Mouse (Mus musculus): ENCODE measurements around the gene Trp63. TPM values are rescaled to one million over a fixed set of nuclear protein-coding genes. Genes with fewer than 3 reads are reported as not detected.

Trp63 gene
- polyA plus RNA-seq, 1 experiment from 2014 or later: 0.12 TPM

- no peak overlapping the region for H3K4me2 ChIP-seq
- H3K9ac ChIP-seq: no peak overlapping the region
- H3K4me1 ChIP-seq: no peaks in the 10 kb centered on the region
- no peak overlapping the region for H3K27ac ChIP-seq
- ATAC-seq: no peak
- H3K36me3 ChIP-seq (ENCODE audit: poor library complexity, severe bottlenecking): no peaks in the 10 kb centered on the region
- H3K4me3 ChIP-seq: no peak overlapping the region
- WGBS: 89% methylated on average over 13 of the region's 13 CpGs
- H3K27me3 ChIP-seq: no peaks in the 10 kb centered on the region
- no peaks in the 10 kb centered on the region for H3K9me3 ChIP-seq (replicated peaks)
Observed at GRCm38 (mm10) chr16:25843625-25844024, 160.1 kb downstream of the Trp63 start.

DNA sequence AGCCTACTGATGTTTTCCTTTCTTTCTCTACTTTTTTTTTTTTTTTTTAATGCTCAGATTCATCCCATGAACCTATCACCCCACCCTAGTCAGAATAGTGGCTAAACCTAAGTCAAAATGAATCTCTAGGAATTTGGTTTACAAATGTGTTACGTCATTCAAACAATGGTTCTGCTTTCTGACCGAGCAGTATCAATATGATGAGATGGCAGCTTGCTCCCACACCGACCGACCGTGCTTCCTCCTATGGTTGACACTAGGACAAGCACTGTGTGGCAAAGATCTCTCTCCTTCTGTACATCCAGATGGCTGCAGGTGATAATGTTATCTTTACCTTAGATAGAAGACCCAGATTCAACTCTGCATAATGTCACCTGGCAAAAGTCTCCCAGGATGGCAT lies 163.0 kb downstream of the Trp63 start:
- no peak overlapping the region for H3K4me2 ChIP-seq
- H3K9ac ChIP-seq: no peak overlapping the region
- no peaks in the 10 kb centered on the region for H3K27me3 ChIP-seq
- no peaks in the 10 kb centered on the region for H3K36me3 ChIP-seq (ENCODE audit: poor library complexity, severe bottlenecking)
- 92% methylated on average over 5 of the region's 5 CpGs for WGBS
- no peaks in the 10 kb centered on the region for H3K9me3 ChIP-seq (replicated peaks)
- ATAC-seq: no peak
- no peak overlapping the region for H3K4me3 ChIP-seq
- H3K27ac ChIP-seq: no peak overlapping the region
- no peaks in the 10 kb centered on the region for H3K4me1 ChIP-seq

GRCm38 (mm10) chr16:25848474-25848873 lies 164.9 kb downstream of the Trp63 start:
- Histone ChIP-seq H3K27ac (no peak overlapping the region), H3K9me3 (replicated peaks) (no peaks in the 10 kb centered on the region), H3K36me3 (ENCODE audit: poor library complexity, severe bottlenecking) (no peaks in the 10 kb centered on the region), H3K27me3 (no peaks in the 10 kb centered on the region), H3K9ac (no peak overlapping the region), H3K4me2 (no peak overlapping the region), H3K4me3 (no peak overlapping the region), H3K4me1 (no peaks in the 10 kb centered on the region)
- no peak for ATAC-seq
- WGBS: 58% methylated on average over 2 of the region's 2 CpGs

DNA sequence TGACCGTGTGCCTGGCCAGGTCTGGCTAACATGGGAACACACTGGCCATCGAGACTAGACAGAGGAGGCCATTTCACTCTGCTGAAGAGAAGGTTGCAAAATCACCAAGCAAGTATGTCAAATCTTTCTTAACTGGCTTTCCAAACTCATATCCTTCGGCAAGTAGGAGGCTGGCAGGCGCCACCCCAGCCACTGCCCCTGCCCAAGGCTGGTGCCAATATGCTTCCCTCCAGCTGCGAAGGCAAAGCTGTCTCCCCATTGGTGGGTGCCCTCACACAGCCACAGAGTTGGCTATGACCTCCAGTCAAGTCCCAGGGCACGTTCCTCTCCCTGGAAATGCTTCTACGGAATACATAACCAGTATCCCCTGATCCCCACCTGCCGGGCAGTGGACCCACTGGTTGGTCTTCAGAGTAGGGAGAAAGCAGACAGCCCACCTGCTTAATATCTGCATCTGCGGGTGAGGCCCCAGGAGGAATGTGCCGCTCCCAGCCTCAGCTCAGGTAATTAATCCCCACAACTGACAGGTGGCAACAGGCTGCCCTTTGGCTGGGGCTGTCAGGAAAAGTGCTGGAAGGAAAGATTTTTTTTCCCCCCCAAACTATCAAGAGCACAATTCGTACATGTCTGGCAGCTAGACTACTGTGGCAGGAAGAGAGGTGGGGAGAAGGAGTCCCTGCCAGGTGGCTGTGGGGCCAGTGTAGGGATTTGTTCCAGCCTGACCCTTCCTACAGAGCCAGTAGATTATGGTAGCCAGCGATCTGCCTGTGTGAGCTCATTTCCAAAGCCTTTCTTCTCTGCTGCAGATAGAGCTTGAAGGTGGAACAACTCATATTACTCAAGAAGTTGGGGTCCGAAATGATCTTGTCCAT lies 166.3 kb downstream of the Trp63 start:
- Histone ChIP-seq H3K36me3 (ENCODE audit: poor library complexity, severe bottlenecking) (no peaks in the 10 kb centered on the region), H3K4me1 (no peaks in the 10 kb centered on the region), H3K27me3 (no peaks in the 10 kb centered on the region), H3K9ac (no peak overlapping the region), H3K4me3 (no peak overlapping the region), H3K27ac (no peak overlapping the region), H3K9me3 (replicated peaks) (no peaks in the 10 kb centered on the region), H3K4me2 (no peak overlapping the region)
- 81% methylated on average over 13 of the region's 13 CpGs for WGBS
- no peak for ATAC-seq

DNA sequence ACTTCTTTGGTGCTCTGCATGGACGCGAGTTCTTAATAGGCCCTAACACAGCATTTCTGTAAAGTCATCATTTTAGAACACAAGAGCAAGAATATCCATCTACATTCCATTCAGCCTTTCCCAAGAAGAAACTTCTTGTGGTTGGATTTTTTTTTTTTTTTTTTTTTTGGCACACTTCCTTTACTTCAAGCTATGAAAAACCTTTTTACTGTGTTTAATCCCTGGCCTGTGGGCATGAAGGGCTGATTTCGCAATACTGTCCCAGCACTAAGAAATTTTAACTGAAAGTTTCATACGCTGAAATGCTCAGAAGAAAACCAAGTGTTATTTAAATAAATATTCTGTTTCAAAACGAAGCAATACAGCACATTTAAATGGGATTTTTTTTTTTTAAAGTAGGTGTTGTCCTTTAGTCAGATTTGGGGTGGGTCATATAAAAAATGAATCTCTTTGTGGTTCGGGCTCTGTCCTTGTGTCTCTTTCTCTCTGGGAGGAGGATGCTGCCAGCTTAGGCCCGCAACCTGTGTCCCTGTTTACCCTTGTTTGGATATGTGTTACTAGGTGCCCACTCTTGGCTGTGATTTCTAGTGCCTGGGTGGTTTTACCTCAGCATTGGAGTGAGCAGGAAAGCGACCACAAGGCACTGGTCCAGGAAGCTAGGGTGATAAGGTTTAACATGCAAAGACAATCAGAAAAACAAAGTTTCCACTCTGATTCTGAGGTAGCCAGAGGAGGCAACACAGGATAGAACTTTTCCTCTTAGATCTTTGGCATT lies 177.4 kb downstream of the Trp63 start:
- WGBS: 91% methylated on average over 8 of the region's 8 CpGs
- H3K4me2 ChIP-seq: no peak overlapping the region
- H3K27me3 ChIP-seq: no peaks in the 10 kb centered on the region
- no peaks in the 10 kb centered on the region for H3K36me3 ChIP-seq (ENCODE audit: poor library complexity, severe bottlenecking)
- no peak overlapping the region for H3K4me3 ChIP-seq
- no peak overlapping the region for H3K9ac ChIP-seq
- no peak for ATAC-seq
- no peaks in the 10 kb centered on the region for H3K9me3 ChIP-seq (replicated peaks)
- H3K27ac ChIP-seq: no peak overlapping the region
- peaks cover 5% of the 10 kb centered on the region for H3K4me1 ChIP-seq

- WGBS: 50% methylated on average over 7 of the region's 7 CpGs
- no peak overlapping the region for H3K9ac ChIP-seq
- no peak overlapping the region for H3K27ac ChIP-seq
- H3K36me3 ChIP-seq (ENCODE audit: poor library complexity, severe bottlenecking): no peaks in the 10 kb centered on the region
- no peaks in the 10 kb centered on the region for H3K9me3 ChIP-seq (replicated peaks)
- H3K4me2 ChIP-seq: no peak overlapping the region
- H3K4me1 ChIP-seq: peaks cover 5% of the 10 kb centered on the region
- no peak for ATAC-seq
- H3K4me3 ChIP-seq: no peak overlapping the region
- H3K27me3 ChIP-seq: no peaks in the 10 kb centered on the region
Observed at GRCm38 (mm10) chr16:25865096-25865869, 181.7 kb downstream of the Trp63 start.

- H3K4me1 ChIP-seq: no peaks in the 10 kb centered on the region; the same call in 1 of the 2 replicates
- H3K4me2 ChIP-seq: no peak overlapping the region
- H3K27ac ChIP-seq: no peak overlapping the region
- no peak overlapping the region for H3K9ac ChIP-seq
- H3K36me3 ChIP-seq (ENCODE audit: poor library complexity, severe bottlenecking): no peaks in the 10 kb centered on the region
- H3K27me3 ChIP-seq: no peaks in the 10 kb centered on the region
- no peak overlapping the region for H3K4me3 ChIP-seq
- 74% methylated on average over 1 of the region's 1 CpGs for WGBS
- no peaks in the 10 kb centered on the region for H3K9me3 ChIP-seq (replicated peaks)
- no peak for ATAC-seq
Observed at GRCm38 (mm10) chr16:25871503-25871902, 187.9 kb downstream of the Trp63 start.

- Histone ChIP-seq H3K4me1 (no peaks in the 10 kb centered on the region; the same call in 1 of the 2 replicates), H3K4me3 (no peak overlapping the region), H3K36me3 (ENCODE audit: poor library complexity, severe bottlenecking) (no peaks in the 10 kb centered on the region), H3K9me3 (replicated peaks) (no peaks in the 10 kb centered on the region), H3K9ac (no peak overlapping the region), H3K27me3 (no peaks in the 10 kb centered on the region), H3K4me2 (no peak overlapping the region), H3K27ac (no peak overlapping the region)
- WGBS: 70% methylated on average over 2 of the region's 2 CpGs
- no peak for ATAC-seq
Observed at GRCm38 (mm10) chr16:25875681-25876080, 192.1 kb downstream of the Trp63 start.

GRCm38 (mm10) chr16:25877416-25877965 lies 193.9 kb downstream of the Trp63 start:
- Histone ChIP-seq H3K36me3 (ENCODE audit: poor library complexity, severe bottlenecking) (no peaks in the 10 kb centered on the region), H3K27me3 (no peaks in the 10 kb centered on the region), H3K4me2 (no peak overlapping the region), H3K27ac (no peak overlapping the region), H3K4me3 (no peak overlapping the region), H3K4me1 (no peaks in the 10 kb centered on the region), H3K9me3 (replicated peaks) (no peaks in the 10 kb centered on the region), H3K9ac (no peak overlapping the region)
- ATAC-seq: no peak
- 78% methylated on average over 7 of the region's 7 CpGs for WGBS

- H3K4me3 ChIP-seq: no peak overlapping the region
- H3K4me1 ChIP-seq: no peaks in the 10 kb centered on the region
- no peak for ATAC-seq
- H3K9me3 ChIP-seq (replicated peaks): no peaks in the 10 kb centered on the region
- H3K9ac ChIP-seq: no peak overlapping the region
- no peak overlapping the region for H3K27ac ChIP-seq
- H3K36me3 ChIP-seq (ENCODE audit: poor library complexity, severe bottlenecking): no peaks in the 10 kb centered on the region
- no peaks in the 10 kb centered on the region for H3K27me3 ChIP-seq
- no peak overlapping the region for H3K4me2 ChIP-seq
Observed at GRCm38 (mm10) chr16:25878116-25878515, 194.6 kb downstream of the Trp63 start.

GRCm38 (mm10) chr16:25899071-25899470 lies 215.5 kb downstream of the Trp63 start:
- 92% methylated on average over 4 of the region's 4 CpGs for WGBS
- Histone ChIP-seq H3K36me3 (ENCODE audit: poor library complexity, severe bottlenecking) (no peaks in the 10 kb centered on the region), H3K27me3 (no peaks in the 10 kb centered on the region), H3K9me3 (replicated peaks) (no peaks in the 10 kb centered on the region), H3K4me3 (no peak overlapping the region), H3K4me2 (no peak overlapping the region), H3K9ac (no peak overlapping the region), H3K27ac (no peak overlapping the region), H3K4me1 (0 out of 2 replicates have a peak, but pooled peaks cover 6% of the 10 kb centered on the region)
- no peak for ATAC-seq

Measured in forebrain, embryonic 13.5 days (tissue).